Mouse (Mus musculus) bone marrow macrophage, adult 2 months (primary cell): ENCODE data around the gene Golga2. TPM values are rescaled to one million over a fixed set of nuclear protein-coding genes. Genes with fewer than 3 reads are reported as not detected.

Experiments used
- H3K27ac ChIP-seq: 2 replicates; pipeline ENCODE4 v1.5.1; 2012; ENCODE audit warnings: low read depth, low read length; ENCODE audit not compliant: insufficient read depth
- H3K4me1 ChIP-seq: 2 replicates; pipeline ENCODE4 v1.6.1; 2012; ENCODE audit warnings: low read length; ENCODE audit not compliant: control insufficient read depth, insufficient read depth
- H3K4me3 ChIP-seq: 2 replicates; pipeline ENCODE4 v1.5.1; 2012; ENCODE audit warnings: mild to moderate bottlenecking, low read length, moderate library complexity; ENCODE audit not compliant: insufficient read depth
- CTCF ChIP-seq: IDR thresholded peaks from 2 replicates; pipeline ENCODE4 v1.5.1; 2012; ENCODE audit warnings: low read depth, mild to moderate bottlenecking, low read length, moderate library complexity
- POLR2A ChIP-seq: IDR thresholded peaks from 2 replicates; pipeline ENCODE4 v1.6.1; 2012; ENCODE audit warnings: mild to moderate bottlenecking, low read depth, low read length, borderline replicate concordance
- polyA plus RNA-seq: library from polyadenylated mRNA; stranded (reverse); fragments of >200 nt; gene quantifications from 2 replicates; pipeline ENCODE4 v1.2.4, GENCODE M21; 2012; ENCODE audit not compliant: missing spikeins, insufficient read depth, insufficient read length

The Golga2 gene
- polyA plus RNA-seq, 1 experiment = 47.3 TPM

DNA sequence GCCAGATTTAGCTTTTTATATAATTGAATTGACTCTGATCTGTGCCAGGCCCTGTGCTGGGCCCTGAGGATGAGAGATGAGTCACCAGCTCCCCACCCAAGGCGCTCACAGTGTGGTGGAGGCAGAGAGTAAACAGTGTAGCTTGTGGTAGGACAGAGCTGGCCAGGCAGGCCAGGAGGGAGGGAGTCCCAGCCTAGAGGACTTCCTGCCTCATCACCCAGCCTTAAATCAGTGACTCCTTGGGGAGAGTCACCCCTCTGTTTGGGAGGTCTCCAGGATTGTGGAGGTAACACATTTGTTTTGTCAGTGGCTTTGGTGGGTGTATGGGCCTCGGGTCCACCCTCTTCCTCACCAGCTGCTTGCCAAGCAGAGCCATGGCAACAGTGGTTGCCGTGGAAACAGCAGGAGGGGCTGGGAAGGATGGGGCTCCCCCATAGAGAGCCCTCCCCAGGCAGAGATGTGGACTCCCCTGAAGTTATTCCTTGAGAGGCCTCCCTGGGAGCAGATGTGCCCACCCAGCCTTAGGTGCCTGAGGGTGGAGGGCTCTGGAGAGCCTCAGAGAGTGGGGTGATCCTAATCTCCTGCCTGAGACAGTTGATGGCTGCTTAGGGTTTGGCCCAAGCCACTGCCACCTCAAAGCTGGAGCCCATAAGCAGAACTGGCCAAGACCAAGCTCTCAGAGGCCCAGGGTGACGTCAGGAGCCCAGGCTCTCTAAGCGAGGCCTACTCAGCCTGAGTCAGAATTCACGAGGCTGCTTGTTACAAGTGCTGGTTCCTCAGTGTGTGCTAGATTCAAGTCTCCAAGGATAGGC is 55.6 kb downstream of the Golga2 start:
- Histone ChIP-seq H3K27ac (peak overlapping the region; percentile 61), H3K4me3 (no peak overlapping the region), H3K4me1 (peaks cover 21% of the 10 kb centered on the region)
- TF ChIP-seq CTCF = no peak
- no peak for TF ChIP-seq POLR2A

- Histone ChIP-seq H3K27ac (peak overlapping the region; percentile 61), H3K4me1 (peaks cover 21% of the 10 kb centered on the region), H3K4me3 (no peak overlapping the region)
- TF ChIP-seq POLR2A (no peak), CTCF (no peak)
These were observed 56.1 kb downstream of the Golga2 start for GRCm38 (mm10) chr2:32343351-32343671.

DNA sequence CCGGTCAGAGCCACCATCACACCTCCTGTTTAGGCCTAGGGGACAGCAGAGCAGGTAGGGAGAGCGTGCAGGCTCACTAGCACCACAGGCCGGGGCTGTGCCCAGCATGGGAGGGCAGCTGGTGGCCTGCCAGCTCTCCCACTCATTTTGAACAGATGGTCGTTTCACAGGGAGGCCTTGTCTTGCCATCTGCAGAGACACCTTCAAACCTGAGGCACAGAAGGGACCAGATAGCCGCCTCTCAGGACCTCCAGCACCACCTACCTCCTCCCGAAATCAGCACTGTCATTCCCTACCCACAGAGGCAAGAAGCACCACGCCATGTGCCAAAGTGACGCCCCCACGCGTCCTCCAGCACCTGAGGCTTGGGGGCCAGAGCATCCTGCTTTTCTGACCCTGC is 56.9 kb downstream of the Golga2 start:
- TF ChIP-seq CTCF (no peak), POLR2A (no peak)
- no peak overlapping the region for H3K27ac ChIP-seq
- H3K4me3 ChIP-seq = no peak overlapping the region
- H3K4me1 ChIP-seq = peaks cover 21% of the 10 kb centered on the region

DNA sequence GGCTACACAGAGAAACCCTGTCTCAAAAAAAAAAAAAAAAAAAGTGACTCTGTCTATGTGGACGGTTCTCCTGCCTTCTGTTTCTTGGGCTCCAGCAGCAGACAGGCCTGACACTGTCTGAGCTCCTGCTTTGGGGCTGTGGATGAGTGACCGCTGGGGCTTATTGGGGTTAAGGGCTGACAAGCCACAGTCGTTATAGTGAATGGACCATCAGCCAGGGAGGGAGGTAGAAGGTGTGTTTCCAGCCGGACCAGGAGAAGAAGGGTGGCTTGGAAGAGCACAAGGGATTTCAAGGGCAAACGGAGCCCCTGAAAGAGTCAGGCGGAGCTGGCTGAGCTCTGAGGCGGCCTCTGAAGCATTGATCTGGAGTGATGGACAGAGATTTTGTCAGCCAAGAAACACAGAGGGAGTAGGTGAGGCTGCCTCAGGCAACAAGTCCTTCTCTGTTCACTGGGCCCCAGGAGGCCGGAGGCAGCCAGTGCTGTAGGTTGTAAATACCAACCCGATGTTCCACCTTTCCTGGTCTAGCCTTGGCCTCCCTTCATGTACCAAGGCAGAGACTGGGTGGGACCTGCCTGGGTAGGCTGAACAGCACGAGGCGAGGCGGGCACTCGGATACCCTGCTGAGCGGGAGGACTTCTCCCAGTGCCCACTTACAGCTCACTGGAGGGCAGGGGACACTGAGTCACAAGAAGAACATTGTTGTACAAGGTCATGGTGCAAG is 57.6 kb downstream of the Golga2 start:
- no peak overlapping the region for H3K4me3 ChIP-seq
- TF ChIP-seq POLR2A = no peak
- TF ChIP-seq CTCF = no peak

GRCm38 (mm10) chr2:32347019-32347418 is 59.8 kb downstream of the Golga2 start:
- H3K4me3 ChIP-seq = no peak overlapping the region
- no peak for TF ChIP-seq CTCF
- TF ChIP-seq POLR2A = no peak
- H3K4me1 ChIP-seq = peaks cover 29% of the 10 kb centered on the region
- no peak overlapping the region for H3K27ac ChIP-seq

More for the DNA sequence above, 57.6 kb downstream of the Golga2 start:
- Histone ChIP-seq H3K27ac (no peak overlapping the region), H3K4me1 (peaks cover 21% of the 10 kb centered on the region)

DNA sequence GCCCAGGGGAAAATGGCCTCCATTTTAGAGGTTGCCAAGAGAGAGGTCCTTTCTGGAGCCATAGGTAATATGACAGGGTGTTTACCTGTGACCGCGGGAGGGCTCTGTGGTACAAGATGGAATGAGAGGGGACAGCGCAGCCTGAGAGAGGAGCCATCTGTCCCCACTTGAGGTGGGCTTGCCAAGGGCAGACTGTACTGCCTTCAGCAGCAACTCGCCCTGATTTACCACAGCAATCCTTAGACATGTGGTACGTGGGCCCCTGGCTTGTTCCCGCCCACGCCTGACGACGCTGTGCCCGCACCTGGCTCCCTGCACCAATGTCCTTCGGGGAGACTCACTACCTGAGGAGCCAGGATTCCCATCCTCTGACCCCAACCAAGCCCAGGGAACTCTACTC is 61.1 kb downstream of the Golga2 start:
- Histone ChIP-seq H3K4me3 (no peak overlapping the region), H3K4me1 (peaks cover 21% of the 10 kb centered on the region), H3K27ac (no peak overlapping the region)
- no peak for TF ChIP-seq CTCF
- no peak for TF ChIP-seq POLR2A

DNA sequence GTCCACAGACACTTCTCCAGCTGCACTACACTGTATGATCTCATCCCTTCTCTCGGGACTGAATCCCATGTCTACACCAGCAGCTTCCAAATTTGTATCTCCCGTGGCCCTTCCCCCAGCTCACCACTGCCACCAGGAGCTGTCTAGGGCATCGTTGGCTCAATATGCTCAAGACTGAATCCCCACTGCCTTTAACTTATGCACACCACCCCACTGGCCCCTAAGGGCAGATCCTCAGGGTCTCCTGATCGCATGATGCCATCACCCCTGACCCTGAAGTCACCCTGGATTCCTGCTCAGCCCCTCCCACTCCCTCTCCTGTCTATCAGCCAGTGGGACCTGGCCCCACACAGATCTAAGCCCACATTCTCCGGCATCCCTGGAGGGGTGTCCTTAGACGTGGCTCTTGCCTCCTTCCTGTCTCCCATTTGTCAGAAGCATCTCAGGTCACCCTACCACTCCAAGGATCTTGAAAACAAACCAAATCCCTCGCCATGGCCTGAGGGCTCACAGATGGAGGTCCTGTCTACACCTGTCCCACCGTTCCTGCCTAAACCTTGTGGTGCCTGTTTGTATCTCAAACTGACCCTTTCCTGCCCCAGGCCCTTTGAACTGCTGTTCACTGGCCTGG is 62.6 kb downstream of the Golga2 start:
- Histone ChIP-seq H3K4me1 (peaks cover 18% of the 10 kb centered on the region), H3K4me3 (no peak overlapping the region), H3K27ac (no peak overlapping the region)
- TF ChIP-seq POLR2A (no peak), CTCF (no peak)

- Histone ChIP-seq H3K4me3 (no peak overlapping the region), H3K27ac (no peak overlapping the region), H3K4me1 (peaks cover 18% of the 10 kb centered on the region)
- TF ChIP-seq CTCF (no peak), POLR2A (no peak)
These were observed 63.4 kb downstream of the Golga2 start for GRCm38 (mm10) chr2:32350471-32351051.

DNA sequence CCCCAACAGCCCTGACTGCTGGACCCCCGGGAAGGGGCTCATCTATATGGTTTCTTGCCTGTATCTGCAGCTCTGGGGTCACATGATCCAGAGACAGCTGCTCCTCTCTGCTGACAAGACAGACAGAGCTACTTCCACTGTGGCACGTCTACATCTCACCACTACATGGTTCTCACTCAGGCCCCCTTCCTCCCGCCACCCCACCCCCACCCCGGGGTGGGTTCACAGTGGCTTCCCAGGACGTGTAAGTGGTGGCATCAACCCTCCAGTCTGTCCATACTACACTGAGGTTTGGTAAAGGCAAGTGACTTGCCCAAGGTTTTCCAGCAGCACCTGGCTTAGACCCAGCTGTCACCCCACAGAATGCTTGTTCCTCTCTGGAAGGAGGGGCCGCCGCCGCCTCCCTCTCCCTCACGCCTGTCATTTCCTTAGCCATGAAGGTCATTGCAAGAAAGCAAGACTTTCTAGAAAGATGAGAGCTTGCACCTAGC is 64.3 kb downstream of the Golga2 start:
- peaks cover 18% of the 10 kb centered on the region for H3K4me1 ChIP-seq
- H3K27ac ChIP-seq = no peak overlapping the region
- H3K4me3 ChIP-seq = no peak overlapping the region
- TF ChIP-seq POLR2A (no peak), CTCF (no peak)

DNA sequence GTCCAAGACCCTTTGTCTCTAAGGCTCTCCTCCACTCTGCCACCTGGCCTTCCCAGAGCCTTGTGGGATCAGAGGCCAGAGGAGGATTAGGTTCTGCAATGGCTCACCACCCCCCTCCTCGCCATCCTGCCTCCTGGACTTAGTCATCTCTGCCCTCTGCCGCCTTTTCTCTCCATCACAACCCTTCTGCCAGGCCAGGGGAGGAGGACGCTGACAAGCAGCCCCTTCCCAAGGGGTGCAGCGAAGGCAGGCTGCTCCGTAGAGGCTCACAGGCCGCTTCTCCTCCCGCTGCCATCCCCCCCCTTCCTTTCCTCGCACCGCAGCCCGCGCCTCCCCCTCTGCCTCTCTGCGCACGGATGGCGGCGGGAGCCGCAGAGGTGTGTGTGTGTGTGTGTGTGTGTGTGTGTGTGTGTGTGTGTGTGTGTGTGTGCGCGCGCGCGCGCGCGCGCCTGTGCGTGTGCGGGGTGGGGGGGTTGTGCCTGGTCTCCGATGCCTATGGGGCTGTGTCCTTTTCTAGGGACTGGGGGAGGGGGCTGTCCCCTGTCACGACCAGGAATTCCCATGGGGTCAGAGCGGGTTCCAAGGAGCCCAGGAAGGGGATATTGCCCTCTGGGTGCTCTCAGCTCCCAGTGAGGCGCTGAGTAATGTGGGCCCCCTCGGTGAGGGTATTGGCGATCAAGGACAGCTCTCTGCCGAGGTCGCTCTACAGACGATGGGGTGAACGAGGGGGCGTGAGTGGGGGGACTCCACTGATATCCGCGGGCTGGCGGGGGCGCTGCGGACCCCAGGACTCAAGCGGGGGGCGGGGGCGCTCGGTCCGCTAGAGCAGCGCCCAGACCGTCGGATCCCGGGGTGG is 65.2 kb downstream of the Golga2 start, which contains the start of gene Ciz1:
TSS of gene Ciz1 (plus strand) at position 177 of the 856 bp plus-strand sequence.
- TF ChIP-seq POLR2A = no peak
- no peak for TF ChIP-seq CTCF
- Histone ChIP-seq H3K4me1 (peaks cover 18% of the 10 kb centered on the region), H3K4me3 (peak within 1 kb of the TSS; percentile 60), H3K27ac (no peak within 1 kb of the TSS)
